Mouse (Mus musculus): ENCODE results near the gene Galnt14. TPM values are rescaled to one million over a fixed set of nuclear protein-coding genes. Genes with fewer than 3 reads are reported as not detected.

The Galnt14 gene
- polyA plus RNA-seq, 1 experiment from 2014 or later: 0.75 TPM

Other genes with a start within 250 kb of the Galnt14 start
- 2.7 and 3.1 TPM in 2 replicates for gene Ehd3, start 93.7 kb upstream of the Galnt14 start, polyA plus RNA-seq (2015; fragmentation: Nextera tagmentation; extraction: Ambion mirVana)
- 2.2 and 2.6 TPM in 2 replicates for gene Xdh, start 239.7 kb upstream of the Galnt14 start, polyA plus RNA-seq (2015; fragmentation: Nextera tagmentation; extraction: Ambion mirVana)